Mouse (Mus musculus): ENCODE measurements around the gene Rap2c.

Rap2c gene

DNA sequence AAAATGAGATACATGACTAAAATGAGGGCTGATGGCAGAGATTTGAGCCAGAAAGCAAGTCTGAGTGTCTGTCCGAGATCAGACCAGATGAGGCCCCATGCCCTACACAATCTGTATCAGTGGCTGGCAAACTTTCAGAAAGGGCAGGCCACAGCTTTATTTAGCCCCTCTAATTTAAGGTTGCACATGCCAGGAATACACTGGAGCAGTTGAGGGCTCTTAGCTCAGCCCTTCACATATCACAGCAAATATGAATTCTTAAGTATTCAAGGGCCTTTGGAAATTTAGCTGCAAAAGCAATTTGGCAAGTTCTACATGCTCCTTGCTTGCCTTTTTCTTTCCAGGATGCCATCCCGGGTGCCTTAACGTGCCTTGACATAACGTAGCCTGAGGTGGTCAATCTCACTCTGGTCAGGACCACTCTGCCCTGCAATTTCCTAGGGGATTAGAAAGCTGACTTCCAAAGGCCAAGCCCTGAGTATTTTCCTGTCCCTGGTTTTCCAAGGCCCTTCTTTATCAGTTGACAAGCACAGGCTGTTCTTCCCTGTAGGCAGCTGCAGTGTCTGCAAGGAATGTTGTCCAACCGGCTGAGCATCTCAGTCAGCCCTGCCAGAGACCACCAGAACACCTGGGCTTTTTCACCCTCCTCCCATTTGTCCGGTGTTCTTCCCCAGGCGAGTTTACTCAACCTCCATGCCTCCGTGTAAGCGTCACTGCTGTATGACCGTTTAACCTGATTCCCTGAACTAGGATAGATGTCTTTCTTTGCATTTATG is 49.5 kb downstream of the Rap2c start:
- no peak for DNase-seq

DNA sequence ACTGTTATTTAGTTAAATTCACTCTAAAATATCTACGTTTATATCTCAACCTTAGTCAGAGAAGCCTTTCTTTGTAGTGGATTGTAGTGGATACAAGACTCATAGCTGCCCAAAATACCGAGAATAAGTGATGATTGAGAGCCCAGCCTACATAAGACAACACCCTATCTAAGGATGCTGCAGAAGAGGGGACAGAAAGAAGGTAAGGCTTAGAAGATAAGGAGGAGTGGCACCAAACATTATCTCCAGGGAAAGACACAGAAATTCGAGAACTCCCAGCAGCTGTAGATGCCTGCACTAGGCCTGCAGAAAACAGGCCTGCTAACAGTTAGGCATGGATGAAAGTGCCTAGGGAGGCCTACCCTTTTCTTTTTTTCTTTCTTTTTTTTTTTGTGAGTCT is 52.7 kb downstream of the Rap2c start:
- DNase-seq: no peak

DNA sequence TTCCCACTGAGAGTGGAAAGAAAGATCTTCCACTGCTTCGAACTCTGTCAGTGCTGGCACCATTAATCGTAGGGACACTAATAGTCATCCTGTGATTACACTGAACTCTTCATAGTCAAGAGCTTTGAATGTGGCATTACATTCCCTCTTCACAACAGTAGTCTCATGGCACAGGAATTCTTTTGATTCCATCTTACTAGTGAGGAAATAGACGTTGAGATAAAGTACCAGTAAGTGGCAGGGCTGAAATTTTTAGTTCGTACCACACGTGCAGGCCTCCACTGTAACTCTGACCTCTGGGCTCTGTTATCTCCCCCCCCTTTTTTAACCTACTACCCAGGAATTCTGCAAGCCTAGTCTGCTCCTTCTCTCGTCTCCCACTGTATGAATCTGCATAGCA is 54.9 kb downstream of the Rap2c start:
- no peak for DNase-seq
